Mouse (Mus musculus) erythroblast, embryonic 14.5 days (primary cell): Measurements from ENCODE around the gene Ust. TPM values are rescaled to one million over a fixed set of nuclear protein-coding genes. Genes with fewer than 3 reads are reported as not detected.

ENCODE experiments used
- H3K27me3 ChIP-seq: 2 replicates; pipeline ENCODE4 v1.6.1; 2012; ENCODE audit warnings: inconsistent platforms; ENCODE audit not compliant: control insufficient read depth
- H3K36me3 ChIP-seq: 2 replicates; pipeline ENCODE4 v1.6.1; 2012; ENCODE audit warnings: mild to moderate bottlenecking, inconsistent platforms; ENCODE audit not compliant: control insufficient read depth
- H3K4me1 ChIP-seq: 2 replicates; pipeline ENCODE4 v1.6.1; 2012; ENCODE audit warnings: inconsistent platforms; ENCODE audit not compliant: control insufficient read depth
- H3K4me3 ChIP-seq: replicated peaks from 2 replicates; pipeline ENCODE3; 2012; ENCODE audit warnings: moderate library complexity, mild to moderate bottlenecking, inconsistent platforms
- H3K9me3 ChIP-seq: 2 replicates; pipeline ENCODE4 v1.6.1; 2012; ENCODE audit warnings: low read length, inconsistent platforms, mixed read lengths; ENCODE audit not compliant: control insufficient read depth
- GATA1 ChIP-seq: IDR thresholded peaks from 2 replicates; pipeline ENCODE4 v1.6.1; 2012; ENCODE audit warnings: low read length, inconsistent platforms, mixed read lengths
- TAL1 ChIP-seq: IDR thresholded peaks from 3 replicates; pipeline ENCODE4 v1.6.1; 2012; ENCODE audit warnings: low read length, inconsistent platforms, mixed read lengths
- polyA plus RNA-seq: library from polyadenylated mRNA; stranded (reverse); fragments of >175 nt; gene quantifications from 2 replicates; pipeline ENCODE4 v1.2.3, GENCODE M21; 2012

Gene Ust
- polyA plus RNA-seq, 1 experiment: not detected

GRCm38 (mm10) chr10:8415474-8415873 is 103.2 kb downstream of the Ust start:
- no peak overlapping the region for H3K4me3 ChIP-seq
- H3K4me1 ChIP-seq: no peaks in the 10 kb centered on the region
- no peaks in the 10 kb centered on the region for H3K9me3 ChIP-seq
- H3K36me3 ChIP-seq: no peaks in the 10 kb centered on the region
- no peaks in the 10 kb centered on the region for H3K27me3 ChIP-seq
- TF ChIP-seq TAL1: no peak
- TF ChIP-seq GATA1: no peak

DNA sequence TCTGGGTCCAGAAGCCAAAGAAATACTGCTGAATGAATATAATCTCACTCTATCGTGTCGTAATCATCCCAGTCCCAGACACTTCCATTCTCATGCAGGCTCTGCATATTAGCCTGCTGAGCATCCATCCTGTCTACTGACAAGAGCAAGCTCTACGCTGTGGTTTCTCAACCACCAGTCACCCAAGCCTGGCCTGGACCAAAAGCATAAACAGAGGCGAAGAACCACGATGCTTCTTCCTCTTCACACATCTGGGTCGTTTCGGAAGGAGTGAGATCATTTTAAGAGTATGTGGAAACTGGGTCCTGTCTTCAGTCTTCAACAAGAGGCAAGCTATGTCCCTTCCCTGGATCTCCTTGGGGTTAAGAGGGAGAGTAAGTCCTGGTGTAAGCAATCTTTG is 103.6 kb downstream of the Ust start:
- TF ChIP-seq GATA1 (no peak), TAL1 (no peak)
- H3K4me3 ChIP-seq: no peak overlapping the region
- H3K27me3 ChIP-seq: no peaks in the 10 kb centered on the region

DNA sequence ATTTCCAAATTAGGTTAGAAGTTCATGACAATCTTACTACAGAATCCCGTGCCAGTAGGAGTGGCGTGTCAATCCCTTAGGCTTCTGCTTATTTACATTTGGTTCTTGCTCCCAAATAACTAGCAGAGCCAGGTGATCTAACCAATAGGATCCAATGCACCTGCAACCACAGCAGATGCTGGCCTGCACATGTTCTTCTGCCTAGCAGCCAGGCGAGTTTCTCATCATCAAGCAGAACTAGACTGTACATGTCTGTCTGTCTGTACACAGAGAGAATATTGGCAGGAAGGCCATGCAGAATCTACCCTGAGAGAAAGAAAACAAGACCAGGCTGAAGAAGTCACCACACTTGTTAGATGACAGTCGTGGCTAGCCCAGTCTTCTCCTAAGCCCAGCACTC is 113.5 kb downstream of the Ust start:
- H3K4me3 ChIP-seq: no peak overlapping the region
- no peaks in the 10 kb centered on the region for H3K4me1 ChIP-seq
- no peaks in the 10 kb centered on the region for H3K27me3 ChIP-seq
- TF ChIP-seq TAL1 (no peak), GATA1 (no peak)
- H3K9me3 ChIP-seq: peaks cover 2% of the 10 kb centered on the region; the same call in 1 of the 2 replicates
- H3K36me3 ChIP-seq: no peaks in the 10 kb centered on the region

More for the DNA sequence above, 103.6 kb downstream of the Ust start:
- Histone ChIP-seq H3K36me3 (no peaks in the 10 kb centered on the region), H3K9me3 (no peaks in the 10 kb centered on the region), H3K4me1 (no peaks in the 10 kb centered on the region)

GRCm38 (mm10) chr10:8392226-8392625 is 126.4 kb downstream of the Ust start:
- no peak for TF ChIP-seq GATA1
- TF ChIP-seq TAL1: no peak
- H3K9me3 ChIP-seq: peaks cover 3% of the 10 kb centered on the region; the same call in 1 of the 2 replicates
- H3K4me3 ChIP-seq: no peak overlapping the region
- no peaks in the 10 kb centered on the region for H3K36me3 ChIP-seq
- H3K27me3 ChIP-seq: no peaks in the 10 kb centered on the region
- no peaks in the 10 kb centered on the region for H3K4me1 ChIP-seq

- H3K4me1 ChIP-seq: no peaks in the 10 kb centered on the region
- H3K36me3 ChIP-seq: no peaks in the 10 kb centered on the region
- H3K4me3 ChIP-seq: no peak overlapping the region
- TF ChIP-seq TAL1 (no peak), GATA1 (no peak)
- no peaks in the 10 kb centered on the region for H3K27me3 ChIP-seq
- H3K9me3 ChIP-seq: no peaks in the 10 kb centered on the region
Measured at GRCm38 (mm10) chr10:8391264-8391748, 127.3 kb downstream of the Ust start.

- TF ChIP-seq GATA1 (no peak), TAL1 (no peak)
- H3K4me1 ChIP-seq: no peaks in the 10 kb centered on the region
- H3K27me3 ChIP-seq: no peaks in the 10 kb centered on the region
- H3K9me3 ChIP-seq: no peaks in the 10 kb centered on the region
- H3K36me3 ChIP-seq: no peaks in the 10 kb centered on the region
- no peak overlapping the region for H3K4me3 ChIP-seq
Measured at GRCm38 (mm10) chr10:8388239-8388638, 130.4 kb downstream of the Ust start.

GRCm38 (mm10) chr10:8369894-8370500 is 148.6 kb downstream of the Ust start:
- H3K36me3 ChIP-seq: no peaks in the 10 kb centered on the region
- no peaks in the 10 kb centered on the region for H3K9me3 ChIP-seq
- TF ChIP-seq GATA1 (no peak), TAL1 (no peak)
- no peaks in the 10 kb centered on the region for H3K27me3 ChIP-seq
- H3K4me1 ChIP-seq: no peaks in the 10 kb centered on the region
- H3K4me3 ChIP-seq: no peak overlapping the region

- H3K27me3 ChIP-seq: no peaks in the 10 kb centered on the region
- H3K4me3 ChIP-seq: no peak overlapping the region
- no peaks in the 10 kb centered on the region for H3K9me3 ChIP-seq
- H3K4me1 ChIP-seq: no peaks in the 10 kb centered on the region
- H3K36me3 ChIP-seq: no peaks in the 10 kb centered on the region
- TF ChIP-seq TAL1 (no peak), GATA1 (no peak)
Measured at GRCm38 (mm10) chr10:8365816-8366215, 152.8 kb downstream of the Ust start.

- Histone ChIP-seq H3K9me3 (no peaks in the 10 kb centered on the region), H3K4me1 (no peaks in the 10 kb centered on the region), H3K4me3 (no peak overlapping the region), H3K36me3 (no peaks in the 10 kb centered on the region), H3K27me3 (no peaks in the 10 kb centered on the region)
- no peak for TF ChIP-seq TAL1
- TF ChIP-seq GATA1: no peak
Measured at GRCm38 (mm10) chr10:8364182-8364581, 154.4 kb downstream of the Ust start.

DNA sequence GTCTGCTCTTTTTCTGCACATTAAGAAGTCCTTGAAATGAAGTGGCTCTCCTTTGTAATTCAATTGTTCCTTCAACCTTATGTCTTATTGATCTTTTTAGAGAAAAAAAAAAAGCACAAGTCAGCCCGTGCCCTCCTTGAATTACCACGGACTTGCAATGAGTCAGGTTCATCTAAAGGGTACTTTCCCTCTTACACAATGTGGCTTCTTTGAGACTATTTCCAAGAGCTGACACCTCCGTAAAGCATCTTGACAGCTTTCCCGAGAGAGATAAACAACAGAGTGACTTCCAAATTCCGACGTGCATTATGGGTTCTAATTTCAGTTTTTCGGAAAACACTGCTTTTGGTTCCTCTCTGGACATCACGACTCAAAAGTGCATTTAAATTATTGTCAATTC is 155.3 kb downstream of the Ust start:
- Histone ChIP-seq H3K9me3 (no peaks in the 10 kb centered on the region), H3K36me3 (no peaks in the 10 kb centered on the region), H3K4me1 (no peaks in the 10 kb centered on the region), H3K27me3 (no peaks in the 10 kb centered on the region), H3K4me3 (no peak overlapping the region)
- TF ChIP-seq TAL1 (no peak), GATA1 (no peak)
